Mouse (Mus musculus): Measurements from ENCODE around the gene Pram1.
"Not testable (repeated sequence)": the region's sequence is repeated elsewhere in the genome, so short reads cannot be mapped to it uniquely, and the experiment has no call there.

The Pram1 gene

GRCm38 (mm10) chr17:33637516-33638276, at the start of gene Pram1:
Gene Pram1, plus strand, starts transcription at chr17:33638056.
- no peak for DNase-seq (ENCODE audit: low spot score in 2 of 2)

GRCm38 (mm10) chr17:33597271-33597670, 40.6 kb upstream of the Pram1 start:
- no peak for DNase-seq (ENCODE audit: low spot score in 2 of 2)

GRCm38 (mm10) chr17:33598506-33598905, 39.4 kb upstream of the Pram1 start:
- DNase-seq (ENCODE audit: low spot score in 2 of 2), result no peak

GRCm38 (mm10) chr17:33599836-33600475, 37.9 kb upstream of the Pram1 start:
- DNase-seq (ENCODE audit: low spot score in 2 of 2), result no peak

GRCm38 (mm10) chr17:33600831-33601230, 37.0 kb upstream of the Pram1 start:
- no peak for DNase-seq (ENCODE audit: low spot score in 2 of 2)

- DNase-seq (ENCODE audit: low spot score in 2 of 2), result no peak
Measured at GRCm38 (mm10) chr17:33601947-33602346, 35.9 kb upstream of the Pram1 start.

- DNase-seq (ENCODE audit: low spot score in 2 of 2), result no peak
Measured at GRCm38 (mm10) chr17:33607273-33607672, 30.6 kb upstream of the Pram1 start.

- DNase-seq (ENCODE audit: low spot score in 2 of 2), result no peak
Measured at GRCm38 (mm10) chr17:33610548-33610947, 27.3 kb upstream of the Pram1 start.

GRCm38 (mm10) chr17:33613726-33614125, 24.1 kb upstream of the Pram1 start:
- DNase-seq (ENCODE audit: low spot score in 2 of 2), result not testable (repeated sequence)

- DNase-seq (ENCODE audit: low spot score in 2 of 2), result no peak
Measured at GRCm38 (mm10) chr17:33627281-33627680, 10.6 kb upstream of the Pram1 start.

- peak; percentile 94 for DNase-seq (ENCODE audit: low spot score in 2 of 2)
Measured at GRCm38 (mm10) chr17:33628621-33629486, 9.0 kb upstream of the Pram1 start, which contains the start of gene Zfp414. Gene Zfp414, plus strand, starts transcription at chr17:33629090.

- peak in 1 of 2 experiments; percentile 38 for DNase-seq (ENCODE audit: low spot score in 2 of 2)
Measured at GRCm38 (mm10) chr17:33629487-33630125, 8.2 kb upstream of the Pram1 start.

GRCm38 (mm10) chr17:33630171-33630895, 7.5 kb upstream of the Pram1 start:
- DNase-seq (ENCODE audit: low spot score in 2 of 2), result no peak

GRCm38 (mm10) chr17:33631236-33631635, 6.6 kb upstream of the Pram1 start:
- DNase-seq (ENCODE audit: low spot score in 2 of 2), result no peak

GRCm38 (mm10) chr17:33631796-33632195, 6.1 kb upstream of the Pram1 start:
- DNase-seq (ENCODE audit: low spot score in 2 of 2), result no peak

- peak in 1 of 2 experiments; percentile 62 for DNase-seq (ENCODE audit: low spot score in 2 of 2)
Measured at GRCm38 (mm10) chr17:33637038-33637437, 818 bp upstream of the Pram1 start.

GRCm38 (mm10) chr17:33639743-33640142, 1.9 kb downstream of the Pram1 start:
- DNase-seq (ENCODE audit: low spot score in 2 of 2), result no peak

- DNase-seq (ENCODE audit: low spot score in 2 of 2), result no peak
Measured at GRCm38 (mm10) chr17:33644068-33644467, 6.2 kb downstream of the Pram1 start.

GRCm38 (mm10) chr17:33645073-33645472, 7.2 kb downstream of the Pram1 start:
- DNase-seq (ENCODE audit: low spot score in 2 of 2), result no peak

- no peak for DNase-seq (ENCODE audit: low spot score in 2 of 2)
Measured at GRCm38 (mm10) chr17:33649781-33650475, 12.1 kb downstream of the Pram1 start.
